Mouse (Mus musculus) embryonic facial prominence, embryonic 11.5 days (tissue): ENCODE results near the gene Zfp575. TPM values are rescaled to one million over a fixed set of nuclear protein-coding genes. Genes with fewer than 3 reads are reported as not detected.

Experiments
- ATAC-seq: fragments of 200-750 bp; cut with Nextera tagmentation; replicated peaks from 2 replicates; pipeline ENCODE4 v1.8.0; 2017; ENCODE audit warnings: low read depth; ENCODE audit not compliant: insufficient number of reproducible peaks, low FRiP score, low TSS enrichment
- DNase-seq: peaks from one replicate; pipeline ENCODE4 v3.0.0-alpha.2; 2015; ENCODE audit warnings: low spot score
- H3K27ac ChIP-seq: fragments of 300-500 bp; sonication (generic); replicated peaks from 2 replicates; pipeline ENCODE4 v1.5.1; 2014; ENCODE audit warnings: mild to moderate bottlenecking, low read depth, low read length, control low read depth
- H3K27me3 ChIP-seq: fragments of 300-500 bp; sonication (generic); 2 replicates; pipeline ENCODE4 v1.6.1; 2014; ENCODE audit warnings: mild to moderate bottlenecking, low read length, moderate library complexity, mixed read lengths; ENCODE audit not compliant: control insufficient read depth, insufficient read depth
- H3K36me3 ChIP-seq: fragments of 300-500 bp; sonication (generic); replicated peaks from 2 replicates; pipeline ENCODE4 v1.6.1; 2014; ENCODE audit warnings: low read depth, mild to moderate bottlenecking, low read length, moderate library complexity, mixed read lengths; ENCODE audit not compliant: control insufficient read depth, insufficient read depth
- H3K4me1 ChIP-seq: fragments of 300-500 bp; sonication (generic); 2 replicates; pipeline ENCODE4 v1.6.1; 2014; ENCODE audit warnings: low read length, mixed read lengths; ENCODE audit not compliant: control insufficient read depth, insufficient read depth
- H3K4me2 ChIP-seq: fragments of 300-500 bp; sonication (generic); 2 replicates; pipeline ENCODE4 v1.6.1; 2014; ENCODE audit warnings: low read depth, mild to moderate bottlenecking, control low read depth, low read length, moderate library complexity
- H3K4me3 ChIP-seq: fragments of 300-500 bp; sonication (generic); 2 replicates; pipeline ENCODE4 v1.5.1; 2014; ENCODE audit warnings: low read depth, low read length, control low read depth
- H3K9ac ChIP-seq: fragments of 300-500 bp; sonication (generic); replicated peaks from 2 replicates; pipeline ENCODE4 v1.6.1; 2014; ENCODE audit warnings: mild to moderate bottlenecking, control low read depth, low read length
- H3K9me3 ChIP-seq: fragments of 300-500 bp; sonication (generic); replicated peaks from 2 replicates; pipeline ENCODE4 v1.6.1; 2016; ENCODE audit warnings: mild to moderate bottlenecking, low read length, inconsistent platforms, mixed read lengths; ENCODE audit not compliant: control insufficient read depth
- WGBS: fragments of 180-500 bp; shearing (Covaris S2); extraction: QIAGEN DNeasy Blood & Tissue Kit; methylation state at CpG from one replicate; pipeline ENCODE4 v1.1.7; 2014; 5-methylcytosine and 5-hydroxymethylcytosine counted together
- polyA plus RNA-seq: library from polyadenylated mRNA; unstranded; fragments of >200 nt; fragmentation: Nextera tagmentation; extraction: Ambion mirVana; gene quantifications from 2 replicates; pipeline ENCODE4 v1.2.1, GENCODE M21; 2014

Gene Zfp575
- polyA plus RNA-seq, 1 experiment from 2014 or later: 0.91 TPM

DNA sequence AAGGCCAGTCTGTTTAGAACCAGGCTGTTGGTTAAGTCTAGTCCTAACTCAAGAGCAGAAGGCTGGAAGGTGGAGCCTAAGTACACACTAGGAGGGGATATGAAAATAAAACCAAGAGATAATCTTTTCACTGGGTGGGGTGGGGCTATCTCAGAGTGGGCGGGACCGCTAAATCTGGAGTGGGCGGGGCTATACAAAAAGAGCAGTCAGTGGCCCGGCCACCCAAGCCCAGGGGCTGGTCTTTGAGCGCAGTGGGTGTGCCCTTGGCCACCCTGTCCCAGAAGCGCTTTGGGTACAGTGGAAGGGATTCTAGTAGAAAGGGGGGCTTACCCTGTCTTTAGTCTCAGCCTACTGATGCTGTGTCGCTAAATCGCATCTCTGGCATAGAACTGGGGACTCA lies 613 bp downstream of the Zfp575 start:
- Histone ChIP-seq H3K4me2 (peak overlapping the region; percentile 79), H3K9ac (peak overlapping the region; percentile 70), H3K4me3 (peak overlapping the region; percentile 49), H3K4me1 (no peaks in the 10 kb centered on the region), H3K27me3 (peaks cover 25% of the 10 kb centered on the region), H3K9me3 (no peaks in the 10 kb centered on the region), H3K27ac (no peak overlapping the region), H3K36me3 (no peaks in the 10 kb centered on the region)
- WGBS: 9% methylated on average over 8 of the region's 8 CpGs
- DNase-seq (peak; percentile 25), ATAC-seq (peak; percentile 56)

DNA sequence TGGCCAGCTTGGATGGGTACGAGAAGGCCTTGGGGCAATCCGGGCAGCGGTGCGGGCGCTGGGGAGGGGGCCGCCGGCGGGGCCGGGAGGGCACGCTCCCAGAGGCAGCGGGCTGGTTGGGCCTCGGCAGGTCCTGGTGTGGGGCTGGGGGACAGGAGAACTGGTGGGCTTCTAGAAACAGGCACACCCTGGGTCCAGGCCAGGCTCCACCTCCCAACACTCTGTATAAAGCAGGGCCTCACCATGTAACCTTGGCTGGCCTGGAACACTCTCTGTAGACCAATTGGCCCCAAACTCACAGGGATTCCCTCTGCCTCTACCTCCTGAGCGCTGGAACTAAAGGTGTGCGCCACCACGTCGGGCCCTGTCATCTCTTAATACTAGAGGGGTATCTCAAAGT lies 1.4 kb downstream of the Zfp575 start:
- no peak; the same call in 1 of the 2 replicates for ATAC-seq
- H3K4me1 ChIP-seq: no peaks in the 10 kb centered on the region
- H3K36me3 ChIP-seq: no peaks in the 10 kb centered on the region
- 30% methylated on average over 15 of the region's 16 CpGs for WGBS
- H3K4me2 ChIP-seq: 0 out of 2 replicates have a peak overlapping the region, but pooled peaks have one; percentile 13
- H3K27me3 ChIP-seq: peaks cover 25% of the 10 kb centered on the region
- no peak for DNase-seq
- no peak overlapping the region for H3K4me3 ChIP-seq
- no peak overlapping the region for H3K9ac ChIP-seq
- no peak overlapping the region for H3K27ac ChIP-seq
- H3K9me3 ChIP-seq: no peaks in the 10 kb centered on the region

GRCm38 (mm10) chr7:24584876-24585275 lies 2.6 kb downstream of the Zfp575 start:
- H3K27ac ChIP-seq: no peak overlapping the region
- H3K36me3 ChIP-seq: no peaks in the 10 kb centered on the region
- no peak overlapping the region for H3K4me2 ChIP-seq
- no peak overlapping the region for H3K9ac ChIP-seq
- H3K4me1 ChIP-seq: no peaks in the 10 kb centered on the region
- no peak overlapping the region for H3K4me3 ChIP-seq
- ATAC-seq (0 out of 2 replicates have a peak, but pooled peaks have one; percentile 31), DNase-seq (no peak)
- peaks cover 25% of the 10 kb centered on the region for H3K27me3 ChIP-seq
- 90% methylated on average over 6 of the region's 6 CpGs for WGBS
- no peaks in the 10 kb centered on the region for H3K9me3 ChIP-seq

DNA sequence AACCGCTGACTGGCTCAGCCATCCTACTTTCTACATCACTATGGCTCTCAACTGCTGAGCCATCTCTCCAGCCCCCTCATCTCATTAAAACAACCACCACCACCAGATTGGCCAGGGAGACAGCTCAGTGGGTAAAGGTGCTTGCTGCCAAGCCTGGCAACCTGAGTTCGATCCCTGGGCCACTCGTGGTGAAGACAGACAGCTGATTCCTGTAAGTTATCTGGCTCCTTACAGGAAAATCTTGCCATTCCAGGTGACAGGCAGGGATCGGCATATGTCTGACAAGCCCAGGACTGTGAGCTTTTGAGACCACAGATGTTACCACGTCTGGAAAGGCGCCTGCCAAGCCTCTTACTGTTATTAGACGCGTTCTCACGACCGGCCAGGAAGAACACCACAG lies 9.6 kb downstream of the Zfp575 start:
- Histone ChIP-seq H3K4me3 (no peak overlapping the region), H3K4me2 (no peak overlapping the region), H3K9ac (no peak overlapping the region), H3K36me3 (no peaks in the 10 kb centered on the region; the same call in 1 of the 2 replicates), H3K4me1 (no peaks in the 10 kb centered on the region), H3K27ac (no peak overlapping the region), H3K27me3 (no peaks in the 10 kb centered on the region), H3K9me3 (no peaks in the 10 kb centered on the region)
- WGBS: 94% methylated on average over 10 of the region's 10 CpGs
- no peak for ATAC-seq
- no peak for DNase-seq

DNA sequence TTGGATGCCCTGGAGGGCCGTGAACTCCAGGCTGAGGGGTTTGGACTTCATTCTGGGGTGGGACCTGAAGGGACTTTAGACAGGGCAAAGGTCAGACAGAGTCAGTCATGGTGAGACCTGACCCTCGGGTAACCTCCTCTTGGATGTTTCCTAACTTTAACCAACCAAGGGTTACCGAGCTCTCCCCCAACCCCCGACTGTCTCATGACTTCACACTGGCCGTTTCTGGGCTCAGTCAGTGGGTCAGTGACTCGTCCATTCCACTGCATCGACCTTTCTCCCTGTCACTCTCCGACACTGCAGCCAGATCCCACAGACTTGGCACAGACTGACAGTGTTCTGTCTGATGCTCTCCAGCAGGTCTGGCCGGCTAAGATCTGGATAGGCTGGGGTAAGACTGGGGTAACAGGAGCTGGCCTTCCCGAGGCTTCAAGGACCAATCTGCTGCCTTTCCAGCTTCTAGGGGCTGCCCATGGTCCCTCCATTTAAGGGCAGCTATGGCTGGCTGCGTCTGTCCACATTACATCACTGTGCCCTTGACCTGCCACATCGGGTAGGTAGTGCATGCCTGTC lies 13.1 kb downstream of the Zfp575 start:
- Histone ChIP-seq H3K36me3 (peaks cover 7% of the 10 kb centered on the region), H3K9ac (no peak overlapping the region), H3K4me1 (no peaks in the 10 kb centered on the region), H3K27ac (no peak overlapping the region), H3K27me3 (no peaks in the 10 kb centered on the region), H3K4me2 (no peak overlapping the region), H3K4me3 (no peak overlapping the region), H3K9me3 (no peaks in the 10 kb centered on the region)
- 49% methylated on average over 12 of the region's 12 CpGs for WGBS
- ATAC-seq (no peak), DNase-seq (no peak)

- peaks cover 15% of the 10 kb centered on the region for H3K36me3 ChIP-seq
- H3K4me2 ChIP-seq: no peak overlapping the region
- WGBS: 49% methylated on average over 5 of the region's 5 CpGs
- no peaks in the 10 kb centered on the region for H3K27me3 ChIP-seq
- H3K9ac ChIP-seq: no peak overlapping the region
- no peaks in the 10 kb centered on the region for H3K4me1 ChIP-seq
- DNase-seq (peak; percentile 48), ATAC-seq (0 out of 2 replicates have a peak, but pooled peaks have one; percentile 17)
- H3K9me3 ChIP-seq: no peaks in the 10 kb centered on the region
- H3K4me3 ChIP-seq: no peak overlapping the region
- no peak overlapping the region for H3K27ac ChIP-seq
These were observed 15.0 kb downstream of the Zfp575 start for GRCm38 (mm10) chr7:24572455-24572854.

DNA sequence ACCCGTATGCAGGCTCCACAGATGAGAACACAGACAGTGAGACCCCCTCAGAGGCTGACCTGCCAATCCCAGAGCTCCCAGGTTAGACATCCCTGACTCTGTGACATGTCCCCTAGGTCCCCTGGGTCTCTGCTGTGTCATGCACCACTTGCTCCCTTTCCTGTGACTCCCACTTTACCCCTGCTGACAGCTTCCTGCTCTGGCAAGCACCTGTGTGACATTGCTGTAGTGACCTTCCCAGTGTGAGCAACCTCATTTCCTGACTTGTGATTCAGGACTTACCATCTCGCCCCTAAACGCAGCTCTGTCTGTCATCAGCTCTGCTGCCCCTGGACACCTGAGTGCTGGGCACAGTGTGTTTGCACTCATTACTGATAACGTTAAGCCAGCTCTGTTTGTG lies 16.4 kb downstream of the Zfp575 start:
- Histone ChIP-seq H3K4me2 (no peak overlapping the region), H3K27ac (no peak overlapping the region), H3K27me3 (no peaks in the 10 kb centered on the region), H3K9me3 (no peaks in the 10 kb centered on the region), H3K36me3 (peaks cover 18% of the 10 kb centered on the region), H3K9ac (no peak overlapping the region), H3K4me1 (no peaks in the 10 kb centered on the region), H3K4me3 (no peak overlapping the region)
- ATAC-seq (no peak), DNase-seq (no peak)
- whole genome bisulfite sequencing: 77% methylated on average over 4 of the region's 4 CpGs

GRCm38 (mm10) chr7:24568512-24568911 lies 18.9 kb downstream of the Zfp575 start:
- WGBS: 92% methylated on average over 4 of the region's 4 CpGs
- Histone ChIP-seq H3K9me3 (no peaks in the 10 kb centered on the region), H3K4me2 (no peak overlapping the region), H3K9ac (no peak overlapping the region), H3K36me3 (peaks cover 18% of the 10 kb centered on the region), H3K27ac (no peak overlapping the region), H3K27me3 (no peaks in the 10 kb centered on the region), H3K4me3 (no peak overlapping the region), H3K4me1 (no peaks in the 10 kb centered on the region)
- DNase-seq (no peak), ATAC-seq (no peak)
